Mouse (Mus musculus): Measurements from ENCODE around the gene Cnp. TPM values are rescaled to one million over a fixed set of nuclear protein-coding genes. Genes with fewer than 3 reads are reported as not detected.
"Not testable (repeated sequence)": the region's sequence is repeated elsewhere in the genome, so short reads cannot be mapped to it uniquely, and the experiment has no call there.

Cnp gene
- polyA plus RNA-seq, 1 experiment from 2014 or later = 13.8 TPM

GRCm38 (mm10) chr11:100576256-100576655 is 1.6 kb downstream of the Cnp start:
- Histone ChIP-seq H3K36me3 (ENCODE audit: control insufficient read depth, insufficient read depth) (no peaks in the 10 kb centered on the region; the same call in 1 of the 2 replicates), H3K9ac (ENCODE audit: low read depth, low read length) (no peak overlapping the region), H3K27me3 (ENCODE audit: control insufficient read depth, insufficient read depth, low read depth, low read length) (no peaks in the 10 kb centered on the region), H3K4me3 (ENCODE audit: low read depth, low read length) (no peak overlapping the region), H3K4me1 (ENCODE audit: control insufficient read depth, low read depth, low read length) (peaks cover 14% of the 10 kb centered on the region), H3K9me3 (replicated peaks; ENCODE audit: control insufficient read depth, low read length) (no peaks in the 10 kb centered on the region), H3K4me2 (ENCODE audit: low read depth, low read length) (no peak overlapping the region; the same call in 1 of the 2 replicates), H3K27ac (ENCODE audit: low read length) (no peak overlapping the region)
- WGBS (ENCODE audit: insufficient replicate concordance) = 70% methylated on average over 21 of the region's 21 CpGs
- ATAC-seq (ENCODE audit: low read depth) = no peak

- H3K4me1 ChIP-seq (ENCODE audit: control insufficient read depth, low read depth, low read length) = peaks cover 14% of the 10 kb centered on the region
- H3K27ac ChIP-seq (ENCODE audit: low read length) = no peak overlapping the region
- H3K4me3 ChIP-seq (ENCODE audit: low read depth, low read length) = no peak overlapping the region
- H3K9me3 ChIP-seq (replicated peaks; ENCODE audit: control insufficient read depth, low read length) = no peaks in the 10 kb centered on the region
- no peaks in the 10 kb centered on the region for H3K27me3 ChIP-seq (ENCODE audit: control insufficient read depth, insufficient read depth, low read depth, low read length)
- peaks cover 3% of the 10 kb centered on the region; the same call in 1 of the 2 replicates for H3K36me3 ChIP-seq (ENCODE audit: control insufficient read depth, insufficient read depth)
- H3K4me2 ChIP-seq (ENCODE audit: low read depth, low read length) = no peak overlapping the region
- H3K9ac ChIP-seq (ENCODE audit: low read depth, low read length) = no peak overlapping the region
- WGBS (ENCODE audit: insufficient replicate concordance) = 72% methylated on average over 8 of the region's 8 CpGs
- ATAC-seq (ENCODE audit: low read depth) = no peak
Measured at GRCm38 (mm10) chr11:100577852-100578599, 3.3 kb downstream of the Cnp start.

GRCm38 (mm10) chr11:100579116-100579799 is 4.6 kb downstream of the Cnp start:
- H3K4me3 ChIP-seq (ENCODE audit: low read depth, low read length) = no peak overlapping the region
- H3K27me3 ChIP-seq (ENCODE audit: control insufficient read depth, insufficient read depth, low read depth, low read length) = no peaks in the 10 kb centered on the region
- no peak for ATAC-seq (ENCODE audit: low read depth)
- H3K4me2 ChIP-seq (ENCODE audit: low read depth, low read length) = no peak overlapping the region
- WGBS (ENCODE audit: insufficient replicate concordance) = 86% methylated on average over 9 of the region's 9 CpGs
- peaks cover 14% of the 10 kb centered on the region for H3K36me3 ChIP-seq (ENCODE audit: control insufficient read depth, insufficient read depth)
- peaks cover 14% of the 10 kb centered on the region for H3K4me1 ChIP-seq (ENCODE audit: control insufficient read depth, low read depth, low read length)
- H3K27ac ChIP-seq (ENCODE audit: low read length) = no peak overlapping the region
- no peak overlapping the region for H3K9ac ChIP-seq (ENCODE audit: low read depth, low read length)
- no peaks in the 10 kb centered on the region for H3K9me3 ChIP-seq (replicated peaks; ENCODE audit: control insufficient read depth, low read length)

GRCm38 (mm10) chr11:100580275-100580674 is 5.6 kb downstream of the Cnp start:
- no peak overlapping the region for H3K27ac ChIP-seq (ENCODE audit: low read length)
- 86% methylated on average over 13 of the region's 13 CpGs for WGBS (ENCODE audit: insufficient replicate concordance)

GRCm38 (mm10) chr11:100581756-100582155 is 7.1 kb downstream of the Cnp start:
- peaks cover 32% of the 10 kb centered on the region for H3K36me3 ChIP-seq (ENCODE audit: control insufficient read depth, insufficient read depth)
- no peak for ATAC-seq (ENCODE audit: low read depth)

More at GRCm38 (mm10) chr11:100580275-100580674, 5.6 kb downstream of the Cnp start:
- H3K27me3 ChIP-seq (ENCODE audit: control insufficient read depth, insufficient read depth, low read depth, low read length) = no peaks in the 10 kb centered on the region
- no peak for ATAC-seq (ENCODE audit: low read depth)
- no peaks in the 10 kb centered on the region for H3K9me3 ChIP-seq (replicated peaks; ENCODE audit: control insufficient read depth, low read length)
- peaks cover 6% of the 10 kb centered on the region for H3K4me1 ChIP-seq (ENCODE audit: control insufficient read depth, low read depth, low read length)
- H3K4me2 ChIP-seq (ENCODE audit: low read depth, low read length) = no peak overlapping the region
- H3K4me3 ChIP-seq (ENCODE audit: low read depth, low read length) = no peak overlapping the region
- peaks cover 19% of the 10 kb centered on the region for H3K36me3 ChIP-seq (ENCODE audit: control insufficient read depth, insufficient read depth)
- H3K9ac ChIP-seq (ENCODE audit: low read depth, low read length) = no peak overlapping the region

GRCm38 (mm10) chr11:100582413-100582812 is 7.7 kb downstream of the Cnp start:
- not testable (repeated sequence) for H3K9me3 ChIP-seq (replicated peaks; ENCODE audit: control insufficient read depth, low read length); H3K4me3 ChIP-seq (ENCODE audit: low read depth, low read length); ATAC-seq (ENCODE audit: low read depth); H3K27ac ChIP-seq (ENCODE audit: low read length); H3K4me1 ChIP-seq (ENCODE audit: control insufficient read depth, low read depth, low read length); H3K9ac ChIP-seq (ENCODE audit: low read depth, low read length); H3K27me3 ChIP-seq (ENCODE audit: control insufficient read depth, insufficient read depth, low read depth, low read length); H3K4me2 ChIP-seq (ENCODE audit: low read depth, low read length)
- WGBS (ENCODE audit: insufficient replicate concordance) = 83% methylated on average over 1 of the region's 1 CpGs
- H3K36me3 ChIP-seq (ENCODE audit: control insufficient read depth, insufficient read depth) = peaks cover 32% of the 10 kb centered on the region

More at GRCm38 (mm10) chr11:100581756-100582155, 7.1 kb downstream of the Cnp start:
- Histone ChIP-seq H3K4me2 (ENCODE audit: low read depth, low read length) (no peak overlapping the region), H3K9me3 (replicated peaks; ENCODE audit: control insufficient read depth, low read length) (no peaks in the 10 kb centered on the region), H3K4me3 (ENCODE audit: low read depth, low read length) (no peak overlapping the region), H3K4me1 (ENCODE audit: control insufficient read depth, low read depth, low read length) (no peaks in the 10 kb centered on the region), H3K27me3 (ENCODE audit: control insufficient read depth, insufficient read depth, low read depth, low read length) (no peaks in the 10 kb centered on the region), H3K27ac (ENCODE audit: low read length) (no peak overlapping the region), H3K9ac (ENCODE audit: low read depth, low read length) (no peak overlapping the region)
- 63% methylated on average over 4 of the region's 4 CpGs for WGBS (ENCODE audit: insufficient replicate concordance)

GRCm38 (mm10) chr11:100582836-100583235 is 8.1 kb downstream of the Cnp start:
- H3K9ac ChIP-seq (ENCODE audit: low read depth, low read length) = no peak overlapping the region
- no peaks in the 10 kb centered on the region for H3K9me3 ChIP-seq (replicated peaks; ENCODE audit: control insufficient read depth, low read length)
- no peak for ATAC-seq (ENCODE audit: low read depth)
- H3K4me3 ChIP-seq (ENCODE audit: low read depth, low read length) = no peak overlapping the region
- 74% methylated on average over 2 of the region's 2 CpGs for WGBS (ENCODE audit: insufficient replicate concordance)
- no peaks in the 10 kb centered on the region for H3K4me1 ChIP-seq (ENCODE audit: control insufficient read depth, low read depth, low read length)
- no peaks in the 10 kb centered on the region for H3K27me3 ChIP-seq (ENCODE audit: control insufficient read depth, insufficient read depth, low read depth, low read length)
- H3K4me2 ChIP-seq (ENCODE audit: low read depth, low read length) = no peak overlapping the region
- H3K27ac ChIP-seq (ENCODE audit: low read length) = no peak overlapping the region
- H3K36me3 ChIP-seq (ENCODE audit: control insufficient read depth, insufficient read depth) = peaks cover 32% of the 10 kb centered on the region

GRCm38 (mm10) chr11:100584561-100584961 is 9.9 kb downstream of the Cnp start:
- H3K36me3 ChIP-seq (ENCODE audit: control insufficient read depth, insufficient read depth) = peaks cover 43% of the 10 kb centered on the region
- H3K9me3 ChIP-seq (replicated peaks; ENCODE audit: control insufficient read depth, low read length) = no peaks in the 10 kb centered on the region
- no peaks in the 10 kb centered on the region for H3K27me3 ChIP-seq (ENCODE audit: control insufficient read depth, insufficient read depth, low read depth, low read length)
- no peak for ATAC-seq (ENCODE audit: low read depth)
- no peak overlapping the region for H3K27ac ChIP-seq (ENCODE audit: low read length)
- WGBS (ENCODE audit: insufficient replicate concordance) = 80% methylated on average over 7 of the region's 7 CpGs
- no peaks in the 10 kb centered on the region for H3K4me1 ChIP-seq (ENCODE audit: control insufficient read depth, low read depth, low read length)
- no peak overlapping the region for H3K9ac ChIP-seq (ENCODE audit: low read depth, low read length)
- no peak overlapping the region for H3K4me2 ChIP-seq (ENCODE audit: low read depth, low read length)
- no peak overlapping the region for H3K4me3 ChIP-seq (ENCODE audit: low read depth, low read length)

GRCm38 (mm10) chr11:100585148-100585547 is 10.4 kb downstream of the Cnp start:
- Histone ChIP-seq H3K36me3 (ENCODE audit: control insufficient read depth, insufficient read depth) (peaks cover 49% of the 10 kb centered on the region), H3K4me1 (ENCODE audit: control insufficient read depth, low read depth, low read length) (no peaks in the 10 kb centered on the region), H3K9ac (ENCODE audit: low read depth, low read length) (no peak overlapping the region), H3K27me3 (ENCODE audit: control insufficient read depth, insufficient read depth, low read depth, low read length) (no peaks in the 10 kb centered on the region), H3K4me2 (ENCODE audit: low read depth, low read length) (no peak overlapping the region), H3K4me3 (ENCODE audit: low read depth, low read length) (no peak overlapping the region), H3K9me3 (replicated peaks; ENCODE audit: control insufficient read depth, low read length) (no peaks in the 10 kb centered on the region), H3K27ac (ENCODE audit: low read length) (no peak overlapping the region)
- no peak for ATAC-seq (ENCODE audit: low read depth)
- whole genome bisulfite sequencing (ENCODE audit: insufficient replicate concordance) = 85% methylated on average over 3 of the region's 3 CpGs
